Comparison of ENCODE assay signal across 9 mouse cellular contexts in the genomic region with DNA sequence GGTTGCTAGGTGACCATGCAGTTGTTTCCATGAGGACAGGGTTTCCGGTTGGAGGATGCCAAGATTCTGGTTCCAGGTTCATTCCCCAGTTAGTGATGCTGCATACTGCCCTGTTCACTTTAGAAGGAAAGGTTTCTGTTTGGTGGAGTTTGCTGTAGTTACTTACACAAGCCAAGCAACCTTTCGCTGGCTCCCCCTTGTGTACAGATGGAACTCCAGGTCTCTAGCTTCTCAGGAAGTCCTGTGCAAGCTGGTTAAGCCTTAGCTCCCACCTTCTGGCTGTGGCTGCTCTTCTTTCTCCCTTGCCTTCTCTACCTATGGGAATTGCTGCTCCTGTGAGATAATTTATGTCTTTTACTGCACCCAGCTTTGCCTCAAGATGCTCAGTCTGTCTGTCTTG. TPM values are rescaled to one million over a fixed set of nuclear protein-coding genes. Genes with fewer than 3 reads are reported as not detected.
A peak's percentile ranks its signal among the peaks of the same experiment; 100 is the strongest.
DNase-seq lines count a peak whose midpoint lies in the region; ATAC-seq lines count a peak whose summit lies in the region.
"Had no signal": no experiment of that assay in that cellular context is flagged by ENCODE, and none has a peak within 500 bp of the region (broad histone marks: within the 10 kb centered on the region; RNA-seq: fewer than 3 reads in every experiment).

No protein-coding gene starts in this region.

- no peak overlapping the region for H3K4me2 ChIP-seq in intestine, embryonic 14.5 days (ENCODE audit: low read length)
- H3K4me2 ChIP-seq in intestine, embryonic 15.5 days (replicated peaks), result no peak overlapping the region
- H3K4me2 ChIP-seq: liver, embryonic 13.5 days had no signal

- H3K36me3 ChIP-seq in intestine, embryonic 14.5 days (ENCODE audit: control insufficient read depth, insufficient read depth, low read length), result no peaks in the 10 kb centered on the region
- H3K36me3 ChIP-seq in intestine, embryonic 15.5 days, result no peaks in the 10 kb centered on the region
- H3K36me3 ChIP-seq: liver, embryonic 13.5 days had no signal

- no peaks in the 10 kb centered on the region for H3K27me3 ChIP-seq in intestine, embryonic 14.5 days (replicated peaks; ENCODE audit: control insufficient read depth, insufficient read depth, low read length)
- H3K27me3 ChIP-seq in intestine, embryonic 15.5 days (replicated peaks), result no peaks in the 10 kb centered on the region
- H3K27me3 ChIP-seq: liver, embryonic 13.5 days had no signal

- 55% methylated on average over 2 of the region's 2 CpGs for WGBS in intestine, embryonic 14.5 days
- WGBS in intestine, embryonic 15.5 days, result 68% methylated on average over 2 of the region's 2 CpGs

- H3K4me3 ChIP-seq in intestine, embryonic 14.5 days (ENCODE audit: low read depth, low read length), result no peak overlapping the region
- no peak overlapping the region for H3K4me3 ChIP-seq in intestine, embryonic 15.5 days (replicated peaks)
- H3K4me3 ChIP-seq: liver, embryonic 13.5 days had no signal

- H3K4me1 ChIP-seq in intestine, embryonic 14.5 days (replicated peaks; ENCODE audit: control insufficient read depth, insufficient read depth, low read length), result peaks cover 6% of the 10 kb centered on the region; the same call in 1 of the 2 replicates
- peaks cover 4% of the 10 kb centered on the region; the same call in 1 of the 2 replicates for H3K4me1 ChIP-seq in intestine, embryonic 15.5 days (replicated peaks)
- H3K4me1 ChIP-seq: liver, embryonic 13.5 days had no signal

- H3K27ac ChIP-seq in intestine, embryonic 14.5 days (ENCODE audit: low read depth), result no peak overlapping the region
- no peak overlapping the region for H3K27ac ChIP-seq in intestine, embryonic 15.5 days
- H3K27ac ChIP-seq: liver, embryonic 13.5 days had no signal

- H3K9ac ChIP-seq in intestine, embryonic 14.5 days (ENCODE audit: low read length), result no peak overlapping the region
- no peak overlapping the region for H3K9ac ChIP-seq in intestine, embryonic 15.5 days
- H3K9ac ChIP-seq: liver, embryonic 13.5 days had no signal

- peak; percentile 59 for DNase-seq in intestine, embryonic 14.5 days (ENCODE audit: low spot score)
- peak; percentile 25 for DNase-seq in urinary bladder, postnatal 14 days (ENCODE audit: low spot score)
- DNase-seq in urinary bladder, postnatal 25 days (ENCODE audit: low spot score), result no peak
- peak; percentile 34 for DNase-seq in fibroblast of lung, adult 2 months (ENCODE audit: low read depth)
- no peak for DNase-seq in spleen, adult 18-20 months
- DNase-seq in layer of hippocampus, postnatal 14 days (ENCODE audit: low spot score in 2 of 2), result no peak
- DNase-seq in heart, adult 9 months (ENCODE audit: low spot score in 2 of 2), result no peak
- DNase-seq: liver, embryonic 13.5 days had no signal

- no peak for ATAC-seq in intestine, embryonic 14.5 days (replicated peaks; ENCODE audit: low FRiP score, low TSS enrichment, low read depth)
- ATAC-seq in intestine, embryonic 15.5 days, result no peak

- no peaks in the 10 kb centered on the region for H3K9me3 ChIP-seq in intestine, embryonic 14.5 days (ENCODE audit: control insufficient read depth, low read length)
- H3K9me3 ChIP-seq in intestine, embryonic 15.5 days, result no peaks in the 10 kb centered on the region
- H3K9me3 ChIP-seq: liver, embryonic 13.5 days had no signal

RNA-seq across cellular contexts. Expression of a gene that starts 52.5 kb away (rescaled TPM):
- polyA plus RNA-seq in intestine, embryonic 14.5 days (2014; fragmentation: Nextera tagmentation; extraction: Ambion mirVana), result 3.5 and 3.7 TPM in 2 replicates
- polyA plus RNA-seq in intestine, embryonic 15.5 days (2015; fragmentation: Nextera tagmentation; extraction: Ambion mirVana), result 2.0 and 2.6 TPM in 2 replicates
- 10 to 100 TPM; 32.5 to 32.8 TPM for total RNA-seq in layer of hippocampus, postnatal 14 days (2021)

Comparison
In these comparisons a context has a peak if more than half of its experiments do, and no peak if none do; other contexts are left out.
1. DNase-seq: peak in intestine, embryonic 14.5 days (single experiment), urinary bladder, postnatal 14 days (single experiment) and fibroblast of lung, adult 2 months (single experiment); none in urinary bladder, postnatal 25 days (single experiment), spleen, adult 18-20 months (0 of 2), layer of hippocampus, postnatal 14 days (0 of 2) and heart, adult 9 months (0 of 2).